In genomic region chr5:24525360-24526189, GRCm38 (mm10) we compare ENCODE assay signal across 10 mouse cellular contexts. TPM values are rescaled to one million over a fixed set of nuclear protein-coding genes. Genes with fewer than 3 reads are reported as not detected.
DNase-seq lines count a peak whose midpoint lies in the region; ATAC-seq and TF ChIP-seq lines count a peak whose summit lies in the region.
"Had no signal": no experiment of that assay in that cellular context is flagged by ENCODE, and none has a peak within 500 bp of the region (broad histone marks: within the 10 kb centered on the region; RNA-seq: fewer than 3 reads in every experiment).

No protein-coding gene starts in this region.

- H3K4me3 ChIP-seq in liver, embryonic 11.5 days (ENCODE audit: low read depth, low read length) = peak overlapping the region; percentile 46; the same call in 1 of the 2 replicates
- H3K4me3 ChIP-seq in forebrain, embryonic 15.5 days = peak overlapping the region; percentile 41
- peak overlapping the region; percentile 39 for H3K4me3 ChIP-seq in limb, embryonic 14.5 days (replicated peaks; ENCODE audit: low read length)
- H3K4me3 ChIP-seq in stomach, embryonic 14.5 days (ENCODE audit: low read depth, low read length) = peak overlapping the region; percentile 35; the same call in 1 of the 2 replicates

- no peak for ATAC-seq in liver, embryonic 11.5 days (replicated peaks; ENCODE audit: low FRiP score)
- no peak for ATAC-seq in forebrain, embryonic 15.5 days (replicated peaks)
- ATAC-seq in limb, embryonic 14.5 days (ENCODE audit: low FRiP score, low read depth) = no peak
- no peak for ATAC-seq in stomach, embryonic 14.5 days (ENCODE audit: insufficient number of reproducible peaks, insufficient read depth, low FRiP score, low read depth)

- no peak overlapping the region for H3K9ac ChIP-seq in liver, embryonic 11.5 days (ENCODE audit: low read depth, low read length)
- peak overlapping the region; percentile 29; the same call in 1 of the 2 replicates for H3K9ac ChIP-seq in forebrain, embryonic 15.5 days (replicated peaks)
- 0 out of 2 replicates have a peak overlapping the region, but pooled peaks have one; percentile 28 for H3K9ac ChIP-seq in limb, embryonic 14.5 days (ENCODE audit: low read depth, low read length, severe bottlenecking)
- no peak overlapping the region for H3K9ac ChIP-seq in stomach, embryonic 14.5 days (replicated peaks; ENCODE audit: low read depth, low read length)

- peak overlapping the region; percentile 65 for H3K4me2 ChIP-seq in liver, embryonic 11.5 days
- H3K4me2 ChIP-seq in forebrain, embryonic 15.5 days (replicated peaks) = peak overlapping the region; percentile 70
- H3K4me2 ChIP-seq in limb, embryonic 14.5 days (replicated peaks; ENCODE audit: low read depth, low read length, severe bottlenecking) = peak overlapping the region; percentile 74
- peak overlapping the region; percentile 83 for H3K4me2 ChIP-seq in stomach, embryonic 14.5 days (replicated peaks; ENCODE audit: low read depth, low read length)

- H3K4me1 ChIP-seq in liver, embryonic 11.5 days (replicated peaks; ENCODE audit: control insufficient read depth, insufficient read depth, low read length) = peaks cover 11% of the 10 kb centered on the region
- peaks cover 14% of the 10 kb centered on the region for H3K4me1 ChIP-seq in forebrain, embryonic 15.5 days
- peaks cover 5% of the 10 kb centered on the region; the same call in 1 of the 2 replicates for H3K4me1 ChIP-seq in limb, embryonic 14.5 days (ENCODE audit: control insufficient read depth, insufficient read depth, low read length)
- peaks cover 7% of the 10 kb centered on the region; the same call in 1 of the 2 replicates for H3K4me1 ChIP-seq in stomach, embryonic 14.5 days (ENCODE audit: control insufficient read depth, insufficient read depth, low read length)

- no peak for DNase-seq in liver, embryonic 11.5 days (ENCODE audit: low spot score)
- DNase-seq in liver = no peak
- DNase-seq in limb, embryonic 14.5 days (ENCODE audit: low spot score) = no peak
- no peak for DNase-seq in thymus, postnatal 10 days (ENCODE audit: low spot score in 2 of 2)
- no peak for DNase-seq in urinary bladder, postnatal 14 days (ENCODE audit: low spot score)
- DNase-seq: cerebellum, adult 11-12 months; gastrocnemius, postnatal 25 days had no signal

- 5% methylated on average over 34 of the region's 34 CpGs for WGBS in liver, embryonic 11.5 days
- WGBS in forebrain, embryonic 15.5 days = 2% methylated on average over 34 of the region's 34 CpGs
- 6% methylated on average over 34 of the region's 34 CpGs for WGBS in limb, embryonic 14.5 days
- WGBS in stomach, embryonic 14.5 days = 4% methylated on average over 34 of the region's 34 CpGs

- H3K9me3 ChIP-seq in liver, embryonic 11.5 days (ENCODE audit: control insufficient read depth, low read length) = no peaks in the 10 kb centered on the region
- H3K9me3 ChIP-seq in forebrain, embryonic 15.5 days = no peaks in the 10 kb centered on the region
- H3K9me3 ChIP-seq in limb, embryonic 14.5 days (ENCODE audit: control insufficient read depth, low read length) = no peaks in the 10 kb centered on the region
- no peaks in the 10 kb centered on the region for H3K9me3 ChIP-seq in stomach, embryonic 14.5 days (ENCODE audit: control insufficient read depth, low read depth, low read length)

- H3K36me3 ChIP-seq in liver, embryonic 11.5 days (ENCODE audit: control insufficient read depth, insufficient read depth, low read length) = no peaks in the 10 kb centered on the region
- H3K36me3 ChIP-seq in forebrain, embryonic 15.5 days = no peaks in the 10 kb centered on the region
- no peaks in the 10 kb centered on the region for H3K36me3 ChIP-seq in limb, embryonic 14.5 days (ENCODE audit: control insufficient read depth, insufficient read depth, low read length)
- no peaks in the 10 kb centered on the region for H3K36me3 ChIP-seq in stomach, embryonic 14.5 days (ENCODE audit: control insufficient read depth, insufficient read depth, low read length)

- no peak overlapping the region for H3K27ac ChIP-seq in liver, embryonic 11.5 days (ENCODE audit: low read depth, low read length)
- no peak overlapping the region for H3K27ac ChIP-seq in forebrain, embryonic 15.5 days (replicated peaks)
- H3K27ac ChIP-seq in limb, embryonic 14.5 days (replicated peaks; ENCODE audit: low read depth, low read length) = no peak overlapping the region
- no peak overlapping the region for H3K27ac ChIP-seq in stomach, embryonic 14.5 days (ENCODE audit: low read length)
- H3K27ac ChIP-seq: macrophage had no signal

- TF ChIP-seq POLR2A in limb, embryonic 14.5 days (IDR thresholded peaks at IDR 0.05; ENCODE audit: borderline replicate concordance, extremely low read depth, insufficient read depth, insufficient read length) = no peak

- peaks cover 89% of the 10 kb centered on the region for H3K27me3 ChIP-seq in liver, embryonic 11.5 days (replicated peaks; ENCODE audit: control insufficient read depth, insufficient read depth, low read length)
- H3K27me3 ChIP-seq in forebrain, embryonic 15.5 days = peaks cover 78% of the 10 kb centered on the region
- peaks cover 86% of the 10 kb centered on the region for H3K27me3 ChIP-seq in limb, embryonic 14.5 days (ENCODE audit: control insufficient read depth, insufficient read depth, low read length)
- peaks cover 70% of the 10 kb centered on the region for H3K27me3 ChIP-seq in stomach, embryonic 14.5 days (ENCODE audit: control insufficient read depth, insufficient read depth, low read length)

RNA-seq across cellular contexts. Expression of gene Gbx1, which starts 1.4 kb away (rescaled TPM):
- polyA plus RNA-seq in liver, embryonic 11.5 days (2014; fragmentation: Nextera tagmentation; extraction: Ambion mirVana) = 0.04 TPM in 1 of 2 replicates, not detected in the other
- polyA plus RNA-seq in forebrain, embryonic 15.5 days (2015; fragmentation: Nextera tagmentation; extraction: Ambion mirVana) = 1.2 and 2.3 TPM in 2 replicates
- polyA plus RNA-seq in limb, embryonic 14.5 days (2012; rRNA removed) = 0.04 and 0.05 TPM in 2 replicates
- polyA plus RNA-seq in limb, embryonic 14.5 days (2014; fragmentation: Nextera tagmentation; extraction: Ambion mirVana) = not detected in 2 replicates
- polyA plus RNA-seq in stomach, embryonic 14.5 days (2014; fragmentation: Nextera tagmentation; extraction: Ambion mirVana) = not detected in 2 replicates
- polyA plus RNA-seq: macrophage had no signal

RNA-seq across cellular contexts. Expression of gene Asb10, which starts 15.2 kb away (rescaled TPM):
- polyA plus RNA-seq in liver, embryonic 11.5 days (2014; fragmentation: Nextera tagmentation; extraction: Ambion mirVana) = 0.23 and 0.30 TPM in 2 replicates
- 0.11 and 0.42 TPM in 2 replicates for polyA plus RNA-seq in forebrain, embryonic 15.5 days (2015; fragmentation: Nextera tagmentation; extraction: Ambion mirVana)
- polyA plus RNA-seq in limb, embryonic 14.5 days (2012; rRNA removed) = 2.7 and 3.8 TPM in 2 replicates
- 0.62 and 1.1 TPM in 2 replicates for polyA plus RNA-seq in limb, embryonic 14.5 days (2014; fragmentation: Nextera tagmentation; extraction: Ambion mirVana)
- polyA plus RNA-seq in stomach, embryonic 14.5 days (2014; fragmentation: Nextera tagmentation; extraction: Ambion mirVana) = 0.22 and 0.34 TPM in 2 replicates

RNA-seq across cellular contexts. Expression of gene 4931409K22Rik, which starts 31.0 kb away (rescaled TPM):
- 0.18 TPM in 1 of 2 replicates, not detected in the other for polyA plus RNA-seq in liver, embryonic 11.5 days (2014; fragmentation: Nextera tagmentation; extraction: Ambion mirVana)
- polyA plus RNA-seq in forebrain, embryonic 15.5 days (2015; fragmentation: Nextera tagmentation; extraction: Ambion mirVana) = 0.42 and 0.56 TPM in 2 replicates
- 0.35 and 0.51 TPM in 2 replicates for polyA plus RNA-seq in limb, embryonic 14.5 days (2012; rRNA removed)
- 0.12 and 0.17 TPM in 2 replicates for polyA plus RNA-seq in limb, embryonic 14.5 days (2014; fragmentation: Nextera tagmentation; extraction: Ambion mirVana)
- 0.10 TPM in 2 replicates for polyA plus RNA-seq in stomach, embryonic 14.5 days (2014; fragmentation: Nextera tagmentation; extraction: Ambion mirVana)
- polyA plus RNA-seq: macrophage had no signal

RNA-seq across cellular contexts. Expression of gene Abcf2, which starts 51.7 kb away (rescaled TPM):
- polyA plus RNA-seq in liver, embryonic 11.5 days (2014; fragmentation: Nextera tagmentation; extraction: Ambion mirVana) = 122 and 144 TPM in 2 replicates
- 101 and 106 TPM in 2 replicates for polyA plus RNA-seq in forebrain, embryonic 15.5 days (2015; fragmentation: Nextera tagmentation; extraction: Ambion mirVana)
- 81.0 and 82.5 TPM in 2 replicates for polyA plus RNA-seq in limb, embryonic 14.5 days (2012; rRNA removed)
- polyA plus RNA-seq in limb, embryonic 14.5 days (2014; fragmentation: Nextera tagmentation; extraction: Ambion mirVana) = 94.3 TPM in 2 replicates
- 79.5 and 89.2 TPM in 2 replicates for polyA plus RNA-seq in stomach, embryonic 14.5 days (2014; fragmentation: Nextera tagmentation; extraction: Ambion mirVana)

Comparison
In these comparisons a context has a peak if more than half of its experiments do, and no peak if none do; other contexts are left out.
1. H3K9ac ChIP-seq: peak in forebrain, embryonic 15.5 days (single experiment) and limb, embryonic 14.5 days (single experiment); none in liver, embryonic 11.5 days (single experiment) and stomach, embryonic 14.5 days (single experiment).
2. Peak in every context shown above with its lines, with median percentiles within 50 percentile points of each other: H3K4me2 ChIP-seq and H3K4me3 ChIP-seq.